Mouse (Mus musculus): ENCODE measurements around the gene Dcun1d2. TPM values are rescaled to one million over a fixed set of nuclear protein-coding genes. Genes with fewer than 3 reads are reported as not detected.
A peak's percentile ranks its signal among the peaks of the same experiment; 100 is the strongest.

Dcun1d2 gene
- polyA plus RNA-seq, 1 experiment from 2014 or later: 29.4 TPM

DNA sequence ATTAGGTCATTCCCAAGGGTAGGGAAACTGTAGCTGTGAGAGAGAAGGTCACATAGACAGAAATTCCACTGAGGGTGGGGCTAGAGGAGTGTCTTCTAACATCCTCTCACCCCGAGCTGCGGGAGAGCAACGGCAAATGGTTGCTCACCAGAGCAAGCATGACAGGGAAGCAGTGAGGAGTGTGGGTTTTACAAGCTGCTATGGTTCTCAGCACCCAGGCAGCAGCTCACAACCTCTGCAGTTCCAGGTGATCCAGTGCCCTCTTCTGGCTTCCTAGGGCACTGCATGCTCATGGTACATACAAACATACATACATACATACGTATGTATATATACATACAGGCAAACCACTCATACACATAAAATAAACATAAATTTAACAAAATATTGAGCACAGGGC lies 18.0 kb upstream of the Dcun1d2 start:
- Histone ChIP-seq H3K4me2 (replicated peaks; ENCODE audit: low read depth, low read length) (no peak overlapping the region), H3K27ac (ENCODE audit: low read length) (no peak overlapping the region), H3K9ac (replicated peaks; ENCODE audit: low read length) (no peak overlapping the region), H3K9me3 (ENCODE audit: low read length) (no peaks in the 10 kb centered on the region), H3K4me1 (ENCODE audit: insufficient read depth, low read length) (no peaks in the 10 kb centered on the region), H3K27me3 (ENCODE audit: insufficient read depth, low read length) (no peaks in the 10 kb centered on the region), H3K36me3 (ENCODE audit: insufficient read depth, low read length) (peaks cover 19% of the 10 kb centered on the region), H3K4me3 (ENCODE audit: low read length) (no peak overlapping the region)
- no peak for ATAC-seq (ENCODE audit: low FRiP score, low TSS enrichment)
- WGBS: 92% methylated on average over 4 of the region's 4 CpGs

DNA sequence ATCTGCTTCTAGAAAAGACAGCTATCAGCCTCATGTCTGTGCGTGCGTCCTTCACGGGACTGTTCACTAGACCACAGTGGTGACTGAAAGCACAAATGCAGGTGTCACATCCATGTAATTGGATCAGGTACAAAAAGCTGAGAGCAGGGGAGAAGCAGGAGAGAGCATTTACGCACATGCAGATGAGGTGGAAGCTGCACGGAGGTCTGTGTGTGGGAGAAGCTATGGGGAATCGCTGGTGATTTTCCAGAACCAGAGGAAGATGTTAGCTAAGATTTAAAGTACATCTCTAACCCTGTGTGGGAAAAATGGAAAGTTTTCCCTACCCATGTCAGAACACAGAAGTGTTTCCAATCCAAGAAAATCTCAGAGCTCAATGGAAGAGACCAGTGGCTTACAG lies 17.5 kb upstream of the Dcun1d2 start:
- Histone ChIP-seq H3K36me3 (ENCODE audit: insufficient read depth, low read length) (peaks cover 23% of the 10 kb centered on the region), H3K4me2 (replicated peaks; ENCODE audit: low read depth, low read length) (no peak overlapping the region), H3K4me3 (ENCODE audit: low read length) (no peak overlapping the region), H3K27ac (ENCODE audit: low read length) (no peak overlapping the region), H3K27me3 (ENCODE audit: insufficient read depth, low read length) (no peaks in the 10 kb centered on the region), H3K4me1 (ENCODE audit: insufficient read depth, low read length) (no peaks in the 10 kb centered on the region), H3K9me3 (ENCODE audit: low read length) (no peaks in the 10 kb centered on the region), H3K9ac (replicated peaks; ENCODE audit: low read length) (no peak overlapping the region)
- 87% methylated on average over 6 of the region's 6 CpGs for WGBS
- ATAC-seq (ENCODE audit: low FRiP score, low TSS enrichment): no peak

- no peak overlapping the region for H3K4me3 ChIP-seq (ENCODE audit: low read length)
- 86% methylated on average over 7 of the region's 7 CpGs for WGBS
- H3K27me3 ChIP-seq (ENCODE audit: insufficient read depth, low read length): no peaks in the 10 kb centered on the region
- peaks cover 48% of the 10 kb centered on the region for H3K36me3 ChIP-seq (ENCODE audit: insufficient read depth, low read length)
- no peaks in the 10 kb centered on the region for H3K4me1 ChIP-seq (ENCODE audit: insufficient read depth, low read length)
- no peak overlapping the region for H3K9ac ChIP-seq (replicated peaks; ENCODE audit: low read length)
- no peaks in the 10 kb centered on the region for H3K9me3 ChIP-seq (ENCODE audit: low read length)
- no peak for ATAC-seq (ENCODE audit: low FRiP score, low TSS enrichment)
- no peak overlapping the region for H3K4me2 ChIP-seq (replicated peaks; ENCODE audit: low read depth, low read length)
- no peak overlapping the region for H3K27ac ChIP-seq (ENCODE audit: low read length)
These were observed 13.1 kb upstream of the Dcun1d2 start for GRCm38 (mm10) chr8:13301036-13301435.

- Histone ChIP-seq H3K27ac (ENCODE audit: low read length) (no peak overlapping the region), H3K36me3 (ENCODE audit: insufficient read depth, low read length) (peaks cover 55% of the 10 kb centered on the region), H3K9ac (replicated peaks; ENCODE audit: low read length) (no peak overlapping the region), H3K9me3 (ENCODE audit: low read length) (no peaks in the 10 kb centered on the region), H3K27me3 (ENCODE audit: insufficient read depth, low read length) (no peaks in the 10 kb centered on the region), H3K4me3 (ENCODE audit: low read length) (no peak overlapping the region), H3K4me2 (replicated peaks; ENCODE audit: low read depth, low read length) (no peak overlapping the region), H3K4me1 (ENCODE audit: insufficient read depth, low read length) (no peaks in the 10 kb centered on the region)
- WGBS: 91% methylated on average over 8 of the region's 8 CpGs
- ATAC-seq (ENCODE audit: low FRiP score, low TSS enrichment): no peak
These were observed 11.6 kb upstream of the Dcun1d2 start for GRCm38 (mm10) chr8:13299571-13299970.

- Histone ChIP-seq H3K27me3 (ENCODE audit: insufficient read depth, low read length) (no peaks in the 10 kb centered on the region), H3K27ac (ENCODE audit: low read length) (no peak overlapping the region), H3K9me3 (ENCODE audit: low read length) (no peaks in the 10 kb centered on the region), H3K4me3 (ENCODE audit: low read length) (no peak overlapping the region), H3K4me2 (replicated peaks; ENCODE audit: low read depth, low read length) (no peak overlapping the region), H3K36me3 (ENCODE audit: insufficient read depth, low read length) (peaks cover 43% of the 10 kb centered on the region), H3K9ac (replicated peaks; ENCODE audit: low read length) (no peak overlapping the region), H3K4me1 (ENCODE audit: insufficient read depth, low read length) (peaks cover 4% of the 10 kb centered on the region)
- 84% methylated on average over 9 of the region's 9 CpGs for WGBS
- ATAC-seq (ENCODE audit: low FRiP score, low TSS enrichment): no peak
These were observed 5.9 kb upstream of the Dcun1d2 start for GRCm38 (mm10) chr8:13293677-13294470.

DNA sequence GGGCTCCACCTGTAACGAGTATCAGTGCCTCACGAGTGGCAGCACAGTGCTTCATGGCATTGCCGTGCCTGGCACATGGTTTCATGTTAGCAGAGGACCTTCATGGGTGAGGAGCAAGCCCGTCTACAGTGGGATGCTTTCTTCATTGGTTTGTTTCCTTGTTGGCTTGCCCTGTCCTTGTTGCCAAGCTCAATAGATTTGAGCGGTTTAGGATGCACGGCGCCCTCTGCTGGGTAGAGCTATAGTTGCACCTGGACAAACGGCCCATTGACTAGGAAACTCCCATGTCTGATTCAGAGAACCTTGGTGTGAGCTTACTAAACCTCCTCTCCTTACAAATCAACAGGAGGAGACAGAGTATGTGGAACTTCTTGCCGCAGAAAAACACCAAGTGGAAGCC lies 4.4 kb upstream of the Dcun1d2 start:
- Histone ChIP-seq H3K36me3 (ENCODE audit: insufficient read depth, low read length) (peaks cover 37% of the 10 kb centered on the region), H3K27me3 (ENCODE audit: insufficient read depth, low read length) (no peaks in the 10 kb centered on the region), H3K4me1 (ENCODE audit: insufficient read depth, low read length) (peaks cover 9% of the 10 kb centered on the region), H3K9me3 (ENCODE audit: low read length) (no peaks in the 10 kb centered on the region), H3K4me2 (replicated peaks; ENCODE audit: low read depth, low read length) (no peak overlapping the region), H3K9ac (replicated peaks; ENCODE audit: low read length) (no peak overlapping the region), H3K27ac (ENCODE audit: low read length) (no peak overlapping the region), H3K4me3 (ENCODE audit: low read length) (no peak overlapping the region)
- 27% methylated on average over 9 of the region's 9 CpGs for WGBS
- no peak for ATAC-seq (ENCODE audit: low FRiP score, low TSS enrichment)

DNA sequence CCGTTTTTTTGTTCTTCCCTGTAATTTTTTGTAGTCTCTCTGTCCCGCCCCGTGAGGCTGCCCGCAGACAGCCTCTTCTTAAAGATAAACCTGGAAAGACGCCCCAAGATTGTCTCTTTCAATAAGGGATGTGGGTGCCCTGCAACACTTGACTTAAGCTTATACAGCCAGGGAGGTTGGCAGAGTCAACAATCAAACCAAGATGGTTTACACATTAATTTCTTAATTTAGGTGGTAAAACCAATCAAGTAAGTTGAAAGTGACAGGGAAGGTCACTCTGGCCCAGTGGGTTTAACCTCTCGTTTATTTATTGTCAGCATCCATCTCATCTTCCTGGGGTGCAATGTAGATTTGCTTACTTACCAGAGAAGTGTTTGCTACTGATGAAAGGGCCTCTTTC lies 715 bp upstream of the Dcun1d2 start:
- peak overlapping the region; percentile 81 for H3K4me3 ChIP-seq (ENCODE audit: low read length)
- ATAC-seq (ENCODE audit: low FRiP score, low TSS enrichment): no peak
- 5% methylated on average over 6 of the region's 6 CpGs for WGBS
- H3K9me3 ChIP-seq (ENCODE audit: low read length): no peaks in the 10 kb centered on the region
- H3K4me2 ChIP-seq (replicated peaks; ENCODE audit: low read depth, low read length): peak overlapping the region; percentile 65
- no peaks in the 10 kb centered on the region for H3K27me3 ChIP-seq (ENCODE audit: insufficient read depth, low read length)
- peak overlapping the region; percentile 88 for H3K9ac ChIP-seq (replicated peaks; ENCODE audit: low read length)
- H3K27ac ChIP-seq (ENCODE audit: low read length): peak overlapping the region; percentile 97
- H3K36me3 ChIP-seq (ENCODE audit: insufficient read depth, low read length): peaks cover 7% of the 10 kb centered on the region; the same call in 1 of the 2 replicates
- H3K4me1 ChIP-seq (ENCODE audit: insufficient read depth, low read length): peaks cover 16% of the 10 kb centered on the region

DNA sequence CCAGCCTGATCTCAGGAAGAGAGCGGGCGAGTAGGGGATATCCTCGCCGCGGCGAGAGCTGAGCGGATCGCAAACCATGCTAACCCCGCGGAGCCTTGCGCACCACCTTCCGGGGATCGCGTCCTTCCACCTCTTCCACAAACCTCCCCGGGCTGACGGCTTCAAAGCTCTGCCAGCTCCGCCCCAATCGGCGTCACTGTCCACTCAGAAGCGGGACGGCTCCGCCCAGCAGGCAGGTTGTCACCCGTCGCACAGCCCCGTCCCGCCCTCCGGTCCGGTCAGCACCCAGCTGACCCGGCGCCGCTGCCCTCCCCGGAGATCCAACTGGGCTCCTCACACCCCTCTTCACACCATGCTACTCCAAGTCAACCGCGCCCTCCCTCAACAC lies 633 bp downstream of the Dcun1d2 start:
- Histone ChIP-seq H3K4me3 (ENCODE audit: low read length) (peak overlapping the region; percentile 81), H3K27ac (ENCODE audit: low read length) (peak overlapping the region; percentile 97), H3K4me1 (ENCODE audit: insufficient read depth, low read length) (peaks cover 16% of the 10 kb centered on the region), H3K27me3 (ENCODE audit: insufficient read depth, low read length) (no peaks in the 10 kb centered on the region), H3K9ac (replicated peaks; ENCODE audit: low read length) (peak overlapping the region; percentile 88), H3K4me2 (replicated peaks; ENCODE audit: low read depth, low read length) (peak overlapping the region; percentile 65), H3K36me3 (ENCODE audit: insufficient read depth, low read length) (no peaks in the 10 kb centered on the region), H3K9me3 (ENCODE audit: low read length) (no peaks in the 10 kb centered on the region)
- WGBS: under 1% methylated on average over 34 of the region's 34 CpGs
- ATAC-seq (ENCODE audit: low FRiP score, low TSS enrichment): peak; percentile 89

DNA sequence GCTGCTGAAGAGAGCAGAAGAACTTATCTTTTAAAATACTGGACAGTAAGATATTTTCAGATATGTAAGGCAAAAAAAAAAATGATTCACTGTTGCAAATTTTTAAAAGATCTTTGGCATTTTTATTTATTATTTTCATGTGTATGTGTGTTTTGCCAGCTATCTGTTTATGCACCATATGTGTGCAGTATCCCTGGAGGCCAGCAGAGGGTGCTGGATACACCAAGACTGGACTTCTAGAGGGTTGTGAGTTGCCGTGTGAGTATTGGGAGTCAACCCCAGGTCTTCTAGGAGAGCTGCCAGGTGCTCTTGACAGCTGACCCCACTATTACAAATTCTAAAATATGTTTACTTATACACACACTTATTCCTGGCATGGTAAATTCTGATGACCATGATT lies 4.7 kb downstream of the Dcun1d2 start:
- Histone ChIP-seq H3K9me3 (ENCODE audit: low read length) (no peaks in the 10 kb centered on the region), H3K27ac (ENCODE audit: low read length) (no peak overlapping the region)
- WGBS: 82% methylated on average over 1 of the region's 1 CpGs

GRCm38 (mm10) chr8:13276941-13277447 lies 10.9 kb downstream of the Dcun1d2 start:
- WGBS: 59% methylated on average over 5 of the region's 5 CpGs
- H3K27me3 ChIP-seq (ENCODE audit: insufficient read depth, low read length): no peaks in the 10 kb centered on the region
- ATAC-seq (ENCODE audit: low FRiP score, low TSS enrichment): no peak

More for the DNA sequence above, 4.7 kb downstream of the Dcun1d2 start:
- Histone ChIP-seq H3K4me1 (ENCODE audit: insufficient read depth, low read length) (peaks cover 7% of the 10 kb centered on the region; the same call in 1 of the 2 replicates), H3K4me3 (ENCODE audit: low read length) (no peak overlapping the region), H3K4me2 (replicated peaks; ENCODE audit: low read depth, low read length) (no peak overlapping the region), H3K27me3 (ENCODE audit: insufficient read depth, low read length) (no peaks in the 10 kb centered on the region), H3K9ac (replicated peaks; ENCODE audit: low read length) (no peak overlapping the region), H3K36me3 (ENCODE audit: insufficient read depth, low read length) (0 out of 2 replicates have a peak, but pooled peaks cover under 1% of the 10 kb centered on the region)
- ATAC-seq (ENCODE audit: low FRiP score, low TSS enrichment): no peak

More at GRCm38 (mm10) chr8:13276941-13277447, 10.9 kb downstream of the Dcun1d2 start:
- H3K9ac ChIP-seq (replicated peaks; ENCODE audit: low read length): no peak overlapping the region
- no peaks in the 10 kb centered on the region for H3K9me3 ChIP-seq (ENCODE audit: low read length)
- H3K27ac ChIP-seq (ENCODE audit: low read length): no peak overlapping the region
- 0 out of 2 replicates have a peak, but pooled peaks cover 18% of the 10 kb centered on the region for H3K36me3 ChIP-seq (ENCODE audit: insufficient read depth, low read length)
- no peaks in the 10 kb centered on the region for H3K4me1 ChIP-seq (ENCODE audit: insufficient read depth, low read length)
- H3K4me2 ChIP-seq (replicated peaks; ENCODE audit: low read depth, low read length): no peak overlapping the region
- no peak overlapping the region for H3K4me3 ChIP-seq (ENCODE audit: low read length)
